Mouse (Mus musculus) left cerebral cortex, adult 9 months (tissue): ENCODE data around the gene Slc39a13.

Experiments used
- DNase-seq, 2 experiments: peaks; one replicate each; pipeline ENCODE4 v3.0.0; 2022; ENCODE audit warnings: low spot score in 2 of 2

Slc39a13 gene

DNA sequence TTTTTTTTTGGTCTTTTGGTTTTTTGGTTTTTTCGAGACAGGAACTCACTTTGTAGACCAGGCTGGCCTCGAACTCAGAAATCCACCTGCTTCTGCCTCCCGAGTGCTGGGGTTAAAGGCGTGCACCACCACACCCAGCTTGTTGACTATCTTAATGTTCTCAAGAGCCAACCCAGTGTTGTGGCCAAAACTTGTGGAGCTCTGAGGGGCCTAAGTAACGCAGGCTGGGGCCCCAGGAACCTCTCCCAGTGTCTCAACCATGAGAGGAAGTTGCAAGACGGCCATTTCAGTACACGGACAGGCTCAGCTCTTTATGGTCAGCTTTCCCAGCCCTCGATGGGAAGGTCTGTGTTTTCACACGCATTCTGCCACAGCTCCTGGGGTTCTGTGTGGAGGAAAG is 18.8 kb upstream of the Slc39a13 start:
- no peak for DNase-seq

DNA sequence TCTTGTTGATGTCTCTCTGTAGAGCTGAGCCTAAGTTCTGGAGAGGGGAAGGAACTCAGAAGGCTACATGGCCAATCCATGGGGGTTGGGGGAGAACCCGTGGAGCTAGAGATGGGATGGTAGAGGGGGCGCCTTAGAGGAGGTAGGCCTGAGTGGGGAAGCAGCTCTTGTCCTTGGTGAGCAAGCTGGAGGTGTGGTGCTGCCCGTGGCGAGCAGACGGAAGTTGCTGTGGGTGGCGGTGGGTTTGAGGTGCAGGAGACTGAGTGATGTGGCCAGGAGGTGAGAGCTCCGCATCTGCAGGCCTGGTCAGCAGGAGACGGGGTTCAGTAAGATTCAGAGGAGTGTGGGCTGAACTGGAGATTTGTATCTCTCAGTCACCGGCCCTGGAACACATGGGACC is 17.2 kb upstream of the Slc39a13 start:
- DNase-seq, result no peak

DNA sequence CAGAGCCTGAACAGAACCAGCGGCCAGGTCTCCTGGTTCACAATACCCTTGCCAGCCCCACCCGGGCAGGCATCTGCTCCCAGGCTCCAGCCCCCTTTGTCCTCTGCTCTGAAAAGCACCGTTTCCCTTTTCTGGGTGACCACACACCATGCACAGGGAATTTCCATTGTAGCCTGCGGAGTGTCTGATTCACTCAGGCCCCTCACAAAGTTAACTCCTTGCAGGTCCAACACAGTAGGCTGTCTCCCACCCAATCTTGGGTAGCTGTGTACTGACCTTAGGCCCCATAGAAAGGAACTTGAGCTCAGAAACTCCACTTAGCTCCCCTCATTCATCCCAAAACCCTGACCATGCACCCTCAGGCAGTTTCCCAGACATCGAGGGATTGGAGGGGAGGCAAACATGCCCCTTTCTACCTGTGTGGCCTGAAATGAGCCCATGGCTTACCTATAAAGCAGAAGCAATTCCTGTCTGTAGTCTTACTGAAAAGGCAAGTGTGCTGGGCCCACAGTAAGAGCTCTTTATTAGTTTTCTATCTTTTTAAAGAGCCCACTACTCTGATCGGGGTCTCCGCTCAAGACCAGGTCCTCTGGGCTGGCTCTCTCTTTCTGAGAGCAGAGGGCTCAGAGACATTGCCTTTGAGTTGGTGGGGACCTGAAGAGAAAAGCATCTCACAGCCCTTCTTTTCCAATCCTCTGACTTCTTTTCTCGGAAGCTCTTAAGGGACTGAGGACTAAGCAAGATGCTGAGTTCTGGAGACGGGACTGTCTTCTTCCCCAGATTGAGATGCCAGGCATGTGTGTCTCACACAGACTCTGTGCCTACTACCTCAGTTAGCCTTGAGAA is 16.4 kb upstream of the Slc39a13 start:
- DNase-seq, result no peak

DNA sequence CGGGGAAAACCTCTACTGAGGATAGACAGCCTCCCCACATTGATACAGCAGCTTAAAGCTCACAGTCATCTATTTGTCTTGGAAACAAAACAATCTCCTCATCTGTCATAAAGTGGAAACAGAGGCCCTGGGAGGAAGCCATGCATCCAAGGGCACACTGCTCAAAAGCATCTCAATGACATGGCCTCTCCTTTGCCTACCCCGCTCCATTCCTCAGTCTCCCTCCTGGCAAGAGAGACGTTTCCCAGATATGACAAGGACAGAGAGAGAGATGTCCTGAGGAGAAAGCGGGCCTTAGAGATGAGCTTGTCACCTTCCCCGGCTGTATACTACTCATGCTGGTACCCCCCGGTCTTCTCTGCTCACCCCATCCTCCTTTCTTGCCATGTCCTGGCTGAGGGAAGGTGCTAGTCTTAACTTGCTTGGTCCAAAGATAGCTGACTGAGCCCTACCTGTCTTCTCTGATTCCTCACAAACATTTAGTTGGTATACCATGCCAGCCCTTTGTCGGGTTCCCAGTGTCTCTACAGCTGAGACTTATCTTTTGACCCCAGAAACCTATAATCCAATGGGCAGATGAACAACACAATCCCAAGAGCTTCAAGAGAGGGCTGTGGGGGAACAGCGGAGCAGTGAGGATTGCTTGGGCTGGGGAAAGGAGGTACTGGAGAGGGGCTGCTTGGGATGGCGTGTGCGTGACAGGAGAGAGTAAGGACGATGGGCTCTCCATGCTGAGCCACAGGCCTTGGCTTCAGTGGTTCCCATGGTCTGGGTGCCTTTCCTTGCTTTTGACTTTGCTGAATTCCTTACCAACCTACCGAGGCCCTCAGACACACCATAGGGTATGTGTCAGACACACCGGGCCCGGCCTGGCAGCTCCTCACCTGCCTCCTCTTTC is 15.5 kb upstream of the Slc39a13 start:
- DNase-seq, result no peak

DNA sequence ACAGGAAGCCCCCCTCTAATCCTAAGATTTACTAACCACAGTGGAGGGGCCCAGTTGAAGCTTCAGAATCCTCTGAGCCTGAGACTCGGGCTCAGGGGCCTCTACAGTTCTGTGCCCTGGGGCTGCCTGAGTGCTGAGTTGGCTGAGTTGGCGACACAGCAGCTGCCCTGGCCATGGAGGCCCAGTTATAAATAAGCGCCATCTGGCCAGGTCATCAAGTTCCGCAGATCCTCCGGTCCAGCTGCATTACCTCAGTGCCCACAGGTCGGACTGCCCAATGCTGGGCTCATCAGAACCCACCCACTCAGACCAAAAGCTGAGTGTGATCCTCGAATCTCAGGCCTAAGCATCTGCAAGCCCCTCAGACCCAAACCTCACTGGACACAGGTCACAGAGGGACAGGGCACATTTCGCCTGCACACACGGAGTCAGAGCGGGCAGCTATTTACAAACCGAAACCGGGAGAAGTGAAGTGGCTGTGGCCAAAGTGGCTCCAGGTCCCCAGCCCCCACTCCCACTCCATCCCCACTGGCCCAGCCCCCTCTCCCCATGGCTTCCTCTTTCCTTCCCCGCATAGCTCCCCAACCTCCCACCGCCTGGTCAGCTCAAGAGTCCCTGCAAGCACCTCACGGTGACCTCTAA is 14.1 kb upstream of the Slc39a13 start:
- no peak for DNase-seq

DNA sequence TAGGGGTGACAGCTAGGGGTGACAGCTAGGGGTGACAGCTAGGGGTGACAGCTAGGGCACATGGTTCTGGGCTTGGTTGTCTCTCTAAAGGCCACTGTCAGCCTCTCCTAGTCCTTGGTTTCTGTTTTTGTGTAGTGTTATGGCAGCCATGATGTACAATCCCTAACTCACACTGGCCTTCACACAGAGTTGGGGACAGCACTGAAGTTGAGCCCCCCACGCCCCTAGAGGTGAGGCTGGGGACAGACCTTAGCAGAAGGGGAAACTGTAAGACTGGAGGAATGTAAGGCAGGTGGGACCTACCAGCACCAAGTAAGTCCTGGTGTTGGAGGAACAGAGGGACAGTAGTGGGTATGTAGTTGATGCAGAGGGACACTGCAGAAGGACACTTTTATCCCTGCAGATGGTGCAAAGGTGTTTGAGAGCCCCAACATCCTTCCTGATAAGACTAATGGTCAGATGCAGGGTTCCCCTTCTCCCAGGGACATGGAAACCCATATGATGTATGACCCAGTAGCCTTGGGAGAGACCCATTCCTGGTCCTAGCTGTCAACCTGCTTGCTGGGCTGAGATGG is 13.2 kb upstream of the Slc39a13 start:
- no peak for DNase-seq

DNA sequence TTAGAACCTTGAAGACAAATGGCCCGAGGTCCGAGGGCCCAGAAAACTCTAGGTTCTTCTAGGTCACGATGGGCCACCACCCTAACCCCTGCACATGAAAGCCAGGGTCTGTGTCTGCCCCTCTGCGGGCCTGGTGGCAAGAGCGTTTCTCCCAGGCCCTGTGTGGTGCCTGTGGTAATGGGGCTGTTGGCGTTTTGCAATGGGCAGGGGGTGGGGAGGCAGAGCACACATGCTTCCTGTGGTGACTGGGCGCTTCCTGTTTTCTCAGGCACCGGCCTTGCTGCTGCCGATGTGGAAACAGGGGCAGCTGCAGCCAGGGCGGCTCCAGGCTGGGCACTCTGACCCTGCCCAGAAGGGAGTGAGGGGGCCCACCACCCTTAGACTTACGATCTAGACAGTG is 12.6 kb upstream of the Slc39a13 start:
- no peak for DNase-seq

DNA sequence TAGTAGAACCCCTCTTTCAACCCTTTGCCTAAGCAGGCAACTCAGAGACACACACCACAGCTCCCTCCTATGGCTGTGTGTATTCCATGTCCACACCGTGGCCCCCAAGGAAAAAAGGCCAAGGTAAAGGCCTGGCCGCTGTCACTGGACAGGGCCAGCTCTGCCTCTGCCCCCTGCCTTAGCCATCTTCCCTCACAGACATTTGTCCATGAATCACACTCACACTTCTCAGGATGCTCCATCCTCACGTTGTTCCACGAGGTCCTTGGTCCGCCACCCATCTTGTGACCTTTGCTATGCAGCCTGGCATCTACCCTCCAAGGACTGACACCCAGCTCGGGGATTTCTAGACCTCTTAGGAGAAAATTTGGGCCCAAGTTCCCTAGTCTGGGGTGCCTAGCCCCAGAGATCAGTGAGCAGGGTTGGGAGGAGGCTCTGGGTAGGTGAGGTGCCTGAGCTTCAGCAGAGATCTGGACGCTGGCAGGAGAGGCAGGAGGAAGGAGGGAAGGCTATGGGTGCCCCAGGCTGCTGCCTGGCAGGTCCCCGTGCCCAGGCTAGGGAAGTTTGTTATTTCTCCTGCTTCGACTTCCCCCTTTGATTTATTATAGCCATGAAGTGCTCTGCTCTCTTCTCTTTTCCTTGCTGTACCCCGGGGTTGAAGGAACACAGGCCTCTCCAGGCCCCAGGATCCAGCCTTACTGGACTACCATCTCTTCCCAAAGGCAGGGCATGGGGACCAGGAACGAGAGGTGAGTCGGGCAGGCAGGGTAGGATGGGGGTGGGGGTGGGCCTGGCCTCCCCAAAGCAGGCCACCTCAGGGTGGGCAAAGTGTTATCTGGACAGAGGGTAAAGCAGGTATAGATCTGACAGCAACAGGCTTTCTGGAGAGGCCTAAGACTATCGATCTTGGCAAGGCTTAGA is 11.8 kb upstream of the Slc39a13 start, which contains the start of gene Spi1:
Spi1 (plus strand) TSS at position 616 of the 921 bp plus-strand sequence.
- DNase-seq, result no peak

DNA sequence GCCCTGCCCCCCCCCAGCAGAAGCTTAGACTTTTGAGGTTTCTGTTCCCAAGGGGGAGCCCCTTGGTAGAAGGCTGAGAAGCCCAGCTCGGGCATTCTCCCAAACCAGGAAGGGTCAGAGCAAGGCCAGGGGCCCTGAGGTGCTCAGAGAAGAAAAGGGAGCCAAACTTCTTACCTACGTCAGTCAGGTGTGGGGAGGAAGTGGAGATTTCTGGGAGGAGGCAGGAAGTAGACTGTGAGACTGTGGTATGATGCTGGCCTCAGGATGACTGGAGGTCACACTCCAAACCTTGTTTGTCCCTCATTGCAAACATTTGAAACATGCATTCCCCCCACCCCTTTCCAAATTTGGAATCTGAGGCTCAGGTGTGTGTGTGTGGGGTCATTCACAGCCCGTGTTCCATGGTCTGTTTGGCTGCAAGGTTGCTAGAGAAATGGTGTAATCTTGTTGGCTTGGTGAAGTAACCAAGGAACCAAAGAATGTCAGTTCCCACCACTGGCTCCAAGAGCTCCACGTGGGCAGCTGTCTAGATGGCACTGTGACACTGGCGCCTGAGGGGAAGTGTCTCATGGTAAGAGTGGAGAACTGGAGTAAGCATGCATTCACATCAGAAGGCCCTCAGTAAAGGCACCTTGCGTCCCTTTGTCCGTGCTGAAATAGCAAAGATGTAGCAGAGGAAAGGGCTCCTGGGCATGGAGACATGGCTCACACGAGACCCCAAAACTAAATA is 10.7 kb upstream of the Slc39a13 start:
- DNase-seq, result no peak

DNA sequence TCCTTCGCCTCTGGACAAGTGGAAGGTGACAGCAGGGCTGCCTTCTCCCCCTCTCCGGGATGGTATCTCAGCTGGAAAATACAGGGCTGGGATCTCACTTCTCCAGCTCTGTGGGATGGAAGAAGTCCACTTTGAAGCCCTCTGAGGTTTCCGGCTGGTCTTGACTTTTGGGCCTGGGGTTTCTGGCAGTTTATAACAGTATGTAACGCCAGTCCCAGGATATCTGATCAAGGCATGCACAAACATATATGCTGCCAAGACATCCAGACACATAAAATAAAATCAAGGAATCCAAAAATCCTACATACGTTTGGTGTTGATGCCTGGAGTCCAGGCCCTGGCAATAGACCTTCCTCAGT is 8.8 kb upstream of the Slc39a13 start:
- no peak for DNase-seq

DNA sequence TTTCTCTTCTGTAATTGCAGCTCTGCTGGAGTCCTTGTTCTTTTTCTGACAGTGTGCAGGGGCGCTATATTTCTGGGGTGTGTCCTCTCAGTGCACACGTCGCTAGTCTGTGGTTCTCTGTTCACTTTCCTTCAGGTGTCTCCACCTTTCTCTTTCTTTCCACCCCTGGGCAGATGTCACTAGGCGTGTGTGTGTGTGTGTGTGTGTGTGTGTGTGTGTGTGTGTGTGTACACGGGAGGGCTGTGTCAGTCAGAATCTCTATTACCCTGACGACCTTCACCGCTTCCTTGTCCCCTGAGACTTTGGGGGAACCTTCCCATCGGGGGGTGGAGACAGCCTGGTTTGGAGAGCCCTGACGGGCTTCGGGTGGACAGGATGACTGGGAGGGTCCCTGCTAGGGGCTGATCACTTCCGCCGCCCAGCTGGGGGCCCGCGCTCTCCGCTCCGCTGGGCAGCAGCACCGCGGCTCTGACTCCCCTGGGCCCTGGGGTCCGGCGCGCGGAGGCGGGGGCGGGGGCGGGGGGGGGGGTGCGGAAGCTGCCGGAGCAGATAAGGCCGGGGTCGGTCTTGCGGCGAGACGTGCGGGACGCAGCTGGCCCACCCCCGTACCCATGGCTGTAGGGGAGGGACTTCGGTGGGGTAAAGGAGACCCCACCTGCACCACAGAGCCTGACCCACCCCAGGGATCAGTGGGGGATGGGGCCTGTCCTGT is 8.3 kb upstream of the Slc39a13 start:
- no peak for DNase-seq

DNA sequence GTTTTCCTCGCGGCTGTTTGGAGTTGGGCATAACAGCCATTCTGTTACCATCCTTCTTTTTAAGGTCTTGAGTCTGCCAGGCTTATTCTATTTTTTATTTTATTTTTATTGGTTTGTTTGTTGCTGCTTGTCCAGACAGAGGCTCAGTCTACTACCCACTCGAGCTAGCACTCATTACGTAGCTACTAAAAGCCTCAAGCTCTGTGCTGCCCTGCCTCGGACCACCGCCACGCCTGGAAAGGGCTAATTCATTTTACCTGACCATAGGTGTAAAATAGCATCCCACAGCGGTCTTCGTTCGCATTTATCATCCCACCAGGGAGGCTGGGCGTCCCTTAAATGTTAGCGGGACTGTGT is 7.7 kb upstream of the Slc39a13 start:
- no peak for DNase-seq

DNA sequence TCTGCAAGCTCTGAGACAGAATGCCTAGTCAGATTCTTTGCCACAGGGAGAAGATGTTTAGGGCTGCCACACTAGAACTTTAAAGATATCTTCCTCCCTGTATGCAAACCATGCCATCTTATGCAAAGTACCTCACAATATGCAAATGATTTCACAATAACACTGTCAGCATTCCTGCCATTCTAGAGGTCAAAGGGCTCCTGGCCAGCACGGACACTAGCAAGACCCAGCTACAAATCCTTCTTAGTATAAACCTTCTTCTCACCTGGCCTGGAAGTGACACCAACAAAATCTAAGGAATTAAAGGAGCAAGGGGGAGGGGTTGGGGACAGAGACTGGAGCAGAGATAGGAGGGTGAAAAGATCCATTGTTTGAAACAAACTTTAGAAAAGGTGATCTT is 1.9 kb upstream of the Slc39a13 start:
- DNase-seq, result no peak

DNA sequence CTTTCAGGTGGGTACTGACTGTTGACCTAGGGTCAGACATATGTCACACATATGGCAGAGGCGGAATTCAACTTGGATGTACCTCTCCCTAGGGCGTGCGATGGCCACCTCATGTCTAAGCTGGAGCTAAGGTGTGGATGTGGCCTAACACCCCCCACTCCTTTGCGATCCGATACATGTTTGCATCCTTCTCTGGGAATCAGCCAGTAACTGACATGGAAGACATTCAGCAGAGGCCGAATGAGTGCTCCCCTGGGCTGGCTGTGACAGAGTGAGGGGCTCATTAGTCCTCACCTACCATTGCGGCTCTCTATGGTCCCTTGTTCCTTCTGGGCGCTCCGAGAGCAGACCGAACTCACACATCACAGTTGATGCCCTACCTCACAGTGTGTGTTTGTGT is 842 bp upstream of the Slc39a13 start:
- no peak for DNase-seq

DNA sequence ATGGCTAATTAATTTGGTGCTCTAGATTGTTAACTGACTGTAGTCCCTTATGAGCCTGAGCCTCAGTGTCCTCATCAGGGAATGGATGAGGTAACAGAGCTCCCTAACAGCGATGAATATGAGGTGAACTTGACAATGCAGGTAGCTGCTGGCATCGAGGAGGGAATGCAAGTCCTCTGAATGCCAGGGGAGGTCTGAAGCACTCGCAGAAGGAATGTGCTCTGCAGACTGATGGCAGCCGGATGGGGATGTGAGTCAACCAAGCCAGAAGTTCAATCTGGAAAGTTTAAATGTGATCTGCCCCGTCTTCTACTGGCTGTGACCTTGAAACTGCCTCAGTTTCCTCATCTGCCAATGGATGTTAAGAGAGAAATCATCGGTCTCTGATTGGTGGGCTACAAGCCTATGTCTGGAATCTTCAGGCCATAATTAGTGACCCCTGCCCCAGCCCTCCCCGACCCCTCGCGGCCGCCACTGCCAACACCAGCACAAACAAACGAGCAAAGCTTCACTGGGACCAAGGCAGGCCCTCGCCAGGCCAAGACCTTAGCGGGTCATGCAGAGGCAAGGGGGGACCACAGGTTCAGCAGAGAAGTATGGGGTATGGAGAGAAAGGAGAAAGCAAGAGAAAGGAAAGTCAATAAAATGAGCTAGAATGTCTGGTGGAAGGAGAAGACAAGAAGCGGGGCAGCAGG is 764 bp downstream of the Slc39a13 start:
- no peak for DNase-seq

DNA sequence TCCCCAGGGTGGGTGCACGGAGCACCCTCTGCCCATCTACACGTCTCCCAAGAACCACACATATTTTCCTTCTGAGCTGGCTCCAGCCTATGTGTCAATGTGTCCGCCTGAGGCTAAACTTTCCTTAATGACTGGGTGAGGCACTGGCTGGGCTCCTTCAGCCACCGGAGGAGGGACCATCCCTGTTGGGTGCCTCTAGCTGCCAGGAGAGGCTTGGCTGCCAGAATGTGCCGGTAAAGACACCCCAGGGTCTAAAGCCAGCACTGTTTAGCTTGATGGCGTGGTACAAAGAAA is 1.4 kb downstream of the Slc39a13 start:
- DNase-seq, result no peak

DNA sequence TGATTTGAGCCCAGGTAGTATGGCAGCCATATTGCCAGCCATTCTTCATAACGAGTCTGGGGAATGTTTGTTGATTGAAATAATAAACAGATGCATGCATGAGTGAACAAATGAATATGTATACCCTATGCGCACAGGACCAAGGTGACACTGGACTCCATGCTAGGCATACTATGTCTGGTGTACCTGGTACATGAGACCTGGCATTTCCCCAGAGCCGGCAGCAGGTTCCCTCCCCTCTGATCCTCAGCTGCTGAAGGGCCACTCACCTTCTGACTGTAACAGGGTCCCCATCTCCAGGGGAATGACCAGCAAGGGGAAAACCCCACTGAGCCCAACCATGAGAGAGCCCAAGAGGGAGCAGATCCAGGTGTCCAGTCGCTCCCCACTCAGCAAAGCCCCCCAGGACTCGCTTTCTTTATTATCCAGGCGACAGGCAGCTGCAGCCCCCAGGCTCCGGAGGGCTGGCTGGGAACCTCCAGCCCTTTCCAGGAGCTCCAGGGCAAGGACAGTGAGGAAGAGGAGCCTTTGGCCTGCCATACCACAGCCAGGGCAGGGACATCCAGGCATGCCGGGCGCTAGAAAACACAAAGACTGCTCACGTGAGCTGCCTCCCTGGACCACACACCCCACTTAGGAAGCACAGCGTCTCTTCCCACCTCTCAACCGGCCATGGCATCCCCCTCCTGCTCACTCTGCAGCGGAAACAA is 1.9 kb downstream of the Slc39a13 start:
- no peak for DNase-seq

DNA sequence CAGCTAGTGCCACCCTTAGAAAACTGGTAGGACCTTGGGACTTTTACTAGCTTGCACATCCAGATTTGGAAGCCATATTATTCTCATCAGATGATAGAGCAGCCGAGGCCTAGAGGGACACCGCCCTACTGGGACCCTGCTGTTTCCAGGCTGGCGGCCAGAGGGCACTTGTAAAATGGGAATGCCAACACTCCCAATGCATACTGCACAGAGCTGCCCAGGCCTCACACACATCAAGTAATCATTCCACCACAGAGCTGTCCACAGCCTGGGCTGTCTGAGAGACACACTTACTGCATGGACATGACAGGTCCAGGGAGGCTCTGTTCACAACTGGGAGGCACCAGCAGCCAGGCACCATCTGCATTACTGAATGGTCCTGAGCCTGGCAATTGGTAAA is 3.8 kb downstream of the Slc39a13 start:
- no peak for DNase-seq

DNA sequence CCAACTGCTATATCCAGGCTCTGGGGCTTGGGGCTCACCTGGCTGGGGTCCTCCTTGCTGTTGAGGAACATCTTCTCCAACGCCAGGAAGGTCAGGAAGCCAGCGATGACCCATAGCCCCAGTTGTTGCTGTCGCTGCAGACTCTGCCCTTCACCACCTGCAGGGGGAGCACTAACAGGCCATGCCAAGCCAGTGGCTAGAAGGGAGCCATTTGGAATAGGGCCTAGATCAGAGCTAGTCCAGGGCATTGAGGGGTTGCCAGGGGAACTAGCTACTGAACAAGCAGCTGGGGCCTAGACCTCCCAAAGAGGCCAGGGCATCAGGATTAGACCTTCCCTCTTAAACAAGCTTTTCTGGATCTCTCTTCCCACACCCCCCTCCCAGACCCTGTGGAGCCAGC is 4.7 kb downstream of the Slc39a13 start:
- peak in 1 of 2 experiments; percentile 62 for DNase-seq
